Mouse (Mus musculus): ENCODE results near the gene Gfm2.

GRCm38 (mm10) chr13:97208500-97209010 is 70.8 kb downstream of the Gfm2 start:
- TF ChIP-seq CTCF (IDR thresholded peaks at IDR 0.05; ENCODE audit: low read depth, low read length) (no peak), POLR2A (IDR thresholded peaks at IDR 0.05; ENCODE audit: extremely low read depth, insufficient read depth, low read length) (no peak)

All from liver, adult 2 months (tissue).